Mouse (Mus musculus): Measurements from ENCODE around the gene Rrp1. TPM values are rescaled to one million over a fixed set of nuclear protein-coding genes. Genes with fewer than 3 reads are reported as not detected.

Gene Rrp1
- polyA plus RNA-seq (2014; fragmentation: Illumina TruSeq; extraction: RNeasy Lipid Tissue Mini Kit (QIAGEN cat#74804); ENCODE audit: low read depth, low replicate concordance): 39.0 TPM

DNA sequence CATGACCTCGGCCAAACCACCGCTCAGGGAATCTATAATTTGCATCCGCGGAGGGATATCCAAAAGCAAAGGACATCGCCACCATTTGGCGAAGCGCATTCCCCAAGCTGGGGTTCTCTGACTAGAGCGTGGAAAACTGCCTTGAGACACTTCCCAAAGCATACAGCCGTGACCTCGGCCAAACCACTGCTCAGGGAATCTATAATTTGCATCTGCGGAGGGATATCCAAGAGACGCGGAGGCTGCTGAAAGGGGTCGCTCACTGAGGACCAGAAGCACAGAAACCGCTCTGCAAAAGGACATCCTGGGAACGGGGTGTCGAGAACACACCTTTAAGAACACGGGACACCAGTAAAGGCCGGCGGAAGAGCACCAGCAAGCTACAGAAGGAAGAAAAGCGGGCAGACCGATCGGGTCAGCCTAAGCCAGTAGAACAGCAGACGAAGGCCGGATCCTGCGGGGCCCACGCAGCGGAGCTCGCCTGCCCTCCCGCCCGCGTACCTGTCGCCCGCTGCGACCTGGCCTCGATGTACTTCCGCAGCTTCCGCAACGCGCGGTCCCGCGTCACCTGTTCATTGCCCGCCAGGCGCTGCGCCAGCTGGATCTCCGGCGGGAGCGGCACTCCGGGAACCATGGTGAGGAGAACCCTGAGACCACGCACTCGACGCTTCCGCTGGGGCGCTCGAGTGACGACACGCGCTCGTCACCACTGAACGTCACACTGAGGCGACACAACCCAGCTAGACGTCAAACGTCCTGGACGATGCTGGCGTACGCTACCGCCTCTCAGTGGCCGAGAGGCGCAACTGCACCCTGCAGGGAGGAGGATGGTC is at the start of gene Rrp1:
TSS of gene Rrp1 (minus strand) at position 725 of the 833 bp plus-strand sequence.

DNA sequence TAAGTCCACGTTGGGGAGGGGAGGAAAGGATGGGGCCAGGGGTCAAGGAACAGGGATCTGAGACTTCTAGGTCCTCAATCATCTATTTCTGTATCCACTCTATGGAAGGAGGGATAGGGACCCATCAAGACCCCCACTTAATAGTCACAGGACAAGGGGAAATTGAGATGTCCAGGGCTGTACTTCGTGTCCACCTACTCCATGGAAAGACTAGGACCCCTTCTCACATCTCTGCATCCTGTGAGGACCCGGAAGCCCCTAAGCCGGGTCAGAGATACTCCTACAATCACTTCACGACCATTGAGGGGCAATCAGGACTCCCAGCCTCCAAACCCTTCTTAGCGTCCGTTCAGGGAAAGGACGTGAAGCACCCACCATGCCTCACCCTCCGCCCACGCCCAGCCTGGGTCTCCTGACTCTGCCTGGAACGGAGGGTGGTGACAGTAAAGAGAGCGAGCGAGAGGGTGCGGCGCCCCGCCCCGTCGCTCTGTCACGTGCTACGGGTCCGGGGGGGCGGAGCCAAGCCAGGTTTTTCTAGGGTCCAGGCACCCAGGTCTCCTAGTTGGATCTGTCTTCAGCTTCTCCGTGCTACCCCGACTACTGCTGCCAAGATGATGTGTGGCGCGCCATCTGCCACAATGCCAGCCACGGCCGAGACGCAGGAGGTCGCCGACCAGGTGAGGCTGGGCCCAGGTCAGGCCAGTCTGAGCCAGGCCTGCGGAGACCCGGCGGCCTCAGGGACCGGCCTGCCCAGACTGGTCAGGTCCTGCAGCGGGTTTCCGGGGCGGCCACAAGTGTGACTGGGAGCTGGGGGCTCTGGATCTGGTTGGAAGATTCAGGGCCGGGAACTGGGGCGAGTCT is 12.6 kb upstream of the Rrp1 start, which contains the start of gene Cstb:
TSS of gene Cstb (plus strand) at position 489 of the 861 bp plus-strand sequence.

DNA sequence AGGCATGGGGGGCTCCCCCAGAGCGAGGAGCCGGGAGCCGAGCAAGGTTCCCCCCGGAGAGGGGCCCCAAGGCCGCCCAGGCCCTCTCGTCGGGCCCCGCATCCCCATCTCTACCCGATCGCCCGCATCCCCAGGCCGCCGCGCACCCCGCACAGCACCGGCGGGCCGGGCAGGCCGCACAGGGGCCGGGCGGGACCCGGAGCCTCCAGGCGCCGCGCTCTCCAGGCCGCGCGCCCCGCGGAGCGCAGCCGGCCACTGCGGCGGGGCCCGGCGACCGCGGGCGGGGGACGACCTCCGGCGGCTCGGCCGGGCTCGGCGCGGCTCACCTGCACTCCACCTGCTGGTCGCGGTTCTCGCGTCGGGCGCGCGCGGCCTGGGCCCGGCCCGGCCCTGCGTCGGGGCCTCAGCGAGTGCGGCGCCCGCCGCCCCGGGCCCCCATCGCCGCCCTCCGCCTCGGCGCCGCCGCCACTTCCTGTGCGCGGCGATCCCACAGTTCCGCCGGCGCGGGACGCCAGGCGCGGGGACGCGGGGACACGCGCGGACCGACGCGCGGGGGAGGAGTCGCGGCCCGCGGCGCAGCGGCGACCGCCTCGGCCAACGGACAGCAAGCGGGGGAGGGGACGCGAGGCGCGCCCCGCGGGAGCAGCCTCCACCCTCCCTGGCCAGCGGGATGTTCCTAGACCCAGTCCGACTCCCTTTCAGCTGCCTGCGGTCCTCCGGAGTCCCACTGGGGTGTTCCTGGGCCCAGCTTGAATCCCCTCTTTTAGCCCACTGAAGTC is 60.8 kb downstream of the Rrp1 start, which contains the start of gene Agpat3:
TSS of gene Agpat3 (minus strand) at position 603 of the 779 bp plus-strand sequence.

Other genes with a start within 250 kb of the Rrp1 start
- gene D10Jhu81e, start 243.3 kb downstream of the Rrp1 start, polyA plus RNA-seq (2014; fragmentation: Illumina TruSeq; extraction: RNeasy Lipid Tissue Mini Kit (QIAGEN cat#74804); ENCODE audit: low read depth, low replicate concordance): 53.9 TPM
- 5.3 TPM for gene Pwp2, start 227.9 kb downstream of the Rrp1 start, polyA plus RNA-seq (2014; fragmentation: Illumina TruSeq; extraction: RNeasy Lipid Tissue Mini Kit (QIAGEN cat#74804); ENCODE audit: low read depth, low replicate concordance)
- 17.6 TPM for gene Trappc10, start 168.4 kb downstream of the Rrp1 start, polyA plus RNA-seq (2014; fragmentation: Illumina TruSeq; extraction: RNeasy Lipid Tissue Mini Kit (QIAGEN cat#74804); ENCODE audit: low read depth, low replicate concordance)
- gene Agpat3, start 60.6 kb downstream of the Rrp1 start, polyA plus RNA-seq (2014; fragmentation: Illumina TruSeq; extraction: RNeasy Lipid Tissue Mini Kit (QIAGEN cat#74804); ENCODE audit: low read depth, low replicate concordance): 52.9 TPM
- gene Cstb, start 12.6 kb upstream of the Rrp1 start, polyA plus RNA-seq (2014; fragmentation: Illumina TruSeq; extraction: RNeasy Lipid Tissue Mini Kit (QIAGEN cat#74804); ENCODE audit: low read depth, low replicate concordance): 133 TPM
- gene Pdxk, start 51.9 kb upstream of the Rrp1 start, polyA plus RNA-seq (2014; fragmentation: Illumina TruSeq; extraction: RNeasy Lipid Tissue Mini Kit (QIAGEN cat#74804); ENCODE audit: low read depth, low replicate concordance): 6.5 TPM
- not detected for gene Olfr1358, start 104.4 kb upstream of the Rrp1 start, polyA plus RNA-seq (2014; fragmentation: Illumina TruSeq; extraction: RNeasy Lipid Tissue Mini Kit (QIAGEN cat#74804); ENCODE audit: low read depth, low replicate concordance)
- gene Ilvbl, start 161.3 kb upstream of the Rrp1 start, polyA plus RNA-seq (2014; fragmentation: Illumina TruSeq; extraction: RNeasy Lipid Tissue Mini Kit (QIAGEN cat#74804); ENCODE audit: low read depth, low replicate concordance): 9.7 TPM
- gene Syde1, start 178.9 kb upstream of the Rrp1 start, polyA plus RNA-seq (2014; fragmentation: Illumina TruSeq; extraction: RNeasy Lipid Tissue Mini Kit (QIAGEN cat#74804); ENCODE audit: low read depth, low replicate concordance): 11.4 TPM
- gene Olfr1357, start 205.0 kb upstream of the Rrp1 start, polyA plus RNA-seq (2014; fragmentation: Illumina TruSeq; extraction: RNeasy Lipid Tissue Mini Kit (QIAGEN cat#74804); ENCODE audit: low read depth, low replicate concordance): not detected

Measured in adrenal gland, adult 10 weeks (tissue).